Mouse (Mus musculus) layer of hippocampus, adult 9-10 months (tissue): ENCODE results near the gene Cd82.

Experiments
- DNase-seq: peaks from one replicate; pipeline ENCODE4 v3.0.0; 2022; ENCODE audit warnings: low spot score

The Cd82 gene

GRCm38 (mm10) chr2:93462760-93463159, at the start of gene Cd82:
Gene Cd82 (minus strand): TSS chr2:93463140.
- no peak for DNase-seq

GRCm38 (mm10) chr2:93512130-93512529, 49.2 kb upstream of the Cd82 start:
- DNase-seq = no peak

GRCm38 (mm10) chr2:93510839-93511238, 47.9 kb upstream of the Cd82 start:
- DNase-seq = no peak

- DNase-seq = no peak
Measured at GRCm38 (mm10) chr2:93509777-93510750, 47.1 kb upstream of the Cd82 start.

- DNase-seq = no peak
Measured at GRCm38 (mm10) chr2:93505091-93505490, 42.2 kb upstream of the Cd82 start.

DNA sequence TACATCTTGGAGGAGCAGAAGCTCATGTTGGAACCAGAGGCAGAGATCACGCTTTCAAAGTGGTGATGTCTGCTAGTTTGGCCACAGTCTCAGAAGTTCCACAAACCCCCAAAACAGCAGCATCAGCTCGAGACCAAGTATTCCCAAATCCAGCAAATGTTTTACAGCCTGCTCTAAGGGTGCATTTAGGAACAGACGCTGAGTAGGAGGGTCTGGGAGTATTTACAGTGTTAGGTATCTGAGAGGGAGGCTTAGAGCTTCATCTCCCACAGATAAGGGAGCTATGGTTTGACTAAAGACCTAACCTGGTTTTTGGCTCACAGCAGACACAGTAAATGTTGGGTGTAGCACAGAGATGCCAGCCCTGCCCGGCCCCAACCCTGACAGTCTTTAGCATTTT, 40.4 kb upstream of the Cd82 start:
- DNase-seq = no peak

DNA sequence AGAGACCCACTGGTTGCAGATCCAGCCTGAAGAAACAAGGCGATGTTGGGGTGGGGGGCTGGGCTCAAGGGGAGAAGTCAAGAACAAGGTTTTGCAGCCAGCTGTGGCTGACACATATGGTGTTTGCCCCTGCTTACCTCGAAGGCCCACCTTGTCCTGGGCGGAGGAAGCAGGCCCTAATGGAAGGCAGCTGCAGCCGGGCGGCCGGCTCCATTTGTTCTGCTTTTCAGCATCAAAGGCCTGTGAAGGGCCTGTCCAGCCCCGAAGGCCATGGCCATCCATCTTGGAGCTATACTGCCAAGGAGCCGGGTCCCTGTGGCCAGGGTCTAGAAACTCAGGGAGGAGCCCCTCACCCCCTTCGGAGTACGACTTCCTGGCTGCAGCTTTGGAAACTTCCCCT, 38.4 kb upstream of the Cd82 start:
- DNase-seq = no peak

GRCm38 (mm10) chr2:93497221-93497620, 34.3 kb upstream of the Cd82 start:
- DNase-seq = no peak

DNA sequence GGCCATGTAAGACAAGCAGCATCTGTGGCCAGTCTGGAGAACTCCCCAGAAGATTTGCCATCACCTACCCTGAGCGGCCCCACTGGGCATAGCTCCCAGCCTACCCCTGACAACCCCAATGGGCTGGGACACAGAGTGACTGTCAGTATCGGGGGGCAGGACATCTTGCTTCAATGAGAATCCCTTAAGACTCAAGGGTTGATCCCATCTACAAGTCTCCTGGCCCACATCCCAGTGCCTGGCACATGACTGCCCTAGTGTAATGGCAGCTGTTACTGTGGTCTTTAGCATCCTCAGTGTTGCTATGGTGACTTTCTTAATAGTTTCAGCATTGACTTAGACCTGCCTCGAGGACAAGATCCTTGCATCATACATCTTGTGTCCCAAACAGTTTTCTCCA, 32.2 kb upstream of the Cd82 start:
- no peak for DNase-seq

DNA sequence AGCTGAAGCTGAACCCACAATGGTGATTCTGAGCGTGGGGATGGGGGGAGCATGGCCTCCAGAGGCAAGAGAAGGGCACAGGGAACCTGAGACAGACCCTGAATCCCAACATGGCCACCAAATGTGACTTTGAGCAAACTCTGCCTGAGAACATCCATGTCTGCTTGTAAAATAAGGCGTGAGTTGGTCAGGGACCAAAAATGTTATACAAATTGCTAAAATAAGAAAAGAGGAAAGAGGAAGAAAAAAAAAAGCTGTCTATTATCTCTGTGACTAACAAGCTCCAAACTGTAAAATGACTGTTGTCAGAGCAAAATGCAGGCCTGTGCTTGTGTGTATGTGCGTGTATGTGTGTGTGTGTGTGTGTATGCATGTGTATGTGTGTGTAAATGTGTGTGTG, 30.6 kb upstream of the Cd82 start:
- no peak for DNase-seq

DNA sequence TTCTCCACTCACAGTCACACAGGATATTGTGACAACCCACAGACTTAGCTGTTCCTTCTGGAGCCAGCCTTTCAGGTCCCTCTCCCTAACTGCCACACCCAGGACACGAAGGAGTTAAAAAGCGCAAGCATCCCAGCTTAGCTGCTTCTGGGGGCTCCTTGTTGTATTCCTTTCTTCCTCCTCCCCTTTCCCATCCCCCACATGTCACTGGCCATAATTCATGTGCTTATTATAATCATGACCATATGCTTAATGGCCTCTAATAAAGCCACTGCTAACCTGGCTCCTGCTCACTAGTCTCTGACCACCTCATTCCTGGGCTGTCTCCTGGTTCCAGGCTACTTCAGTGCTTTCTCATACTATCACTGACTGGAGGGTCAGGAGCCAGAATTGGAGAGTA, 27.6 kb upstream of the Cd82 start:
- no peak for DNase-seq

DNA sequence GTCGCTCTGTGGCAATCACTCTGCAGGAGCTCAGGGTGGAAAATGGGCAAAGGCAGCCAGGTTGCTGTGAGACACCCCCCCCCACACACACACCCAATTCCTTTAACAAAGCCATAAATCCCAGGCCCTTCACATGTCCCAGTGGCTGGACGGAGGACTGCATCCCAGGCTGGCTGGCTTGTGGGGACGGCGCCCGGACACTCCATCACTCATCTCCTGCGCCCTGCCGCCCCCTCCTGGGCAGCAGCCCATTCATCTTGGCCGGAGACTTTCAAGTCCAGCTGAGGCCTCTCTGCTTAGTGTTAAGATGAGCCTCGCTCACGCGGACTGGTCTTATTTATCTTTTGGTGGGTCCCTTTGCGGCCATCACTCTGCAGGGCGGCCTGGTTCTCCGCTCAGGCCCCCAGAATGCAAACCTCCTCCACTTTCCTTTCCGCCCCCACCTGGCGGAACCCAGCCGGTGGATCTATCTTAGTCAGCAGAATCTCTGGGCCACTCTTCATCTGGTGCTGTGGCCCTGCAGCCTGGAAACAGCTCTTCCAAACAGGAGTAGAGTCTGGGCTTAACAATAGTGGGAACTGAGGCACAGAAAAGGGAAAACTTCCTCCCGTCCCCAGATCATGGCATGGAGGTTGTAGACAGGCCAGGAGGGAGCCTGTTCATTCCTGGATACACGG, 26.1 kb upstream of the Cd82 start:
- DNase-seq = no peak

DNA sequence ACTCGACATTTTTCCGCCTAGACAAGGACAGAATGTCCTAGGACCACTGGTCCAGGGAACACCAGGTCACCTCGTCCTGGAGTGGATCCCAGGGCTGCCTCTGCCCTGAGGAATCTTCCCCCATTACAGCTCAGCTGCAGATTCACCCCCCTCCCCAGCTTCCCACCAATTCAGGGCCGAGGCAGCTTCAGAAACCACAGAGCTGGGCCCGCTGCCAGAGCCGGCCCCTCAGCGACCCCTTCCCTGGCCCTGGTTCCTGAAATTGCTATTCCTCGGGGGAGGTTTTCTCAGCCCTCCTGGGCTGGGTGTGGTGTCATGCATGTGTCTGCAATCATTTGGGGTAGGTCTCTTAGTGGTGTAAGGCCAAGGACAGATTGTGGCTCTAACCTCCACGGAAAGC, 22.5 kb upstream of the Cd82 start:
- no peak for DNase-seq

DNA sequence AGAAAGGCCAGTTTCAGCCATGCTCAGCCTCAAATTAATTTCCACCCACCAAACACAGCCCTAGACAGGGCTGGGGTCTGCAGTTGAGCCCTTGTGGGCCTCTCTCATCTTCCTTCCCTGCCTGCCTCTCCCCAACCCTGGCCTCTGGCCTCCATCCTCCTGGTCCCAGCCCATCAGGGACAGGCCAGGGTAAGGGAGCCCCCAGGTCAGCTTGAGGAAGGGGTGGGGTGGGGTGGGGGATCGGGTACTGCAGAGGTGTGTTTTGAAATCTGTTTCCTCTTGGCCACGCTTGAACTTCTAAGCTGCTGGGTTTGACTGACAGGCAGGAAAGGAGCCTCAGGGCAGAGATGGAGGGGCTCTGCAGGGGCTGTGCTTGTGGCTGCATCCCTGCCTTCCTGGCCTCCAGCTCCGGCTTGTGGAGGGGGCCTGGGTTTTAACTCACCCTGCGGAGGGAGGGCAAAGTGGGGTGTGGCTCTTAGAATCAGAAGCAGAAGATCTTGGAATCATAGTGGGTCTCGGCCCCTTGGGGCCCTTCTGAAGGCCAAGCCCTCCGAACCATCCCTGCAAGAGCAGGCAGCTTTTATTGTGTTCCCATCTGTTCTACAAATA, 19.2 kb upstream of the Cd82 start:
- DNase-seq = no peak

DNA sequence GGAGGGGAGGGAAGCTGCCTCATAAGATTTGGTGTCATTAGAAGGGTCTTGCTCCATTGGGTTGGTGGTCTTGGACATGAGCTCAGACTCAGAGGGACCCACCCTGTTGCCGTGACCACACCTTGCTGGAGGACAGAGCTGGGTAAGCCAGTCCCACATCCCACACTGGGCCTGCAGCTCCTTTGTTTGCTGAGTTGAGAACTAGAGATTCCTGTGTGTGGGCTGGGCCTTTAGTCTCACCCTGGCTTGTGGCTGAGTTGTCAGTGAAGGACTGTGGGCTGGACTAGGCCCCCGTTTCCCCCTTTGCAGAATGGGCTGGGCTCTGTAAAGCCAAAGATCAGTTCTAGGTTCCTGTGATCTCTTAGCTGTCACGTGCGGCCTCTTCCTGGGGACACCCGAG, 15.8 kb upstream of the Cd82 start:
- no peak for DNase-seq

- DNase-seq = no peak
Measured at GRCm38 (mm10) chr2:93477519-93477918, 14.6 kb upstream of the Cd82 start.

DNA sequence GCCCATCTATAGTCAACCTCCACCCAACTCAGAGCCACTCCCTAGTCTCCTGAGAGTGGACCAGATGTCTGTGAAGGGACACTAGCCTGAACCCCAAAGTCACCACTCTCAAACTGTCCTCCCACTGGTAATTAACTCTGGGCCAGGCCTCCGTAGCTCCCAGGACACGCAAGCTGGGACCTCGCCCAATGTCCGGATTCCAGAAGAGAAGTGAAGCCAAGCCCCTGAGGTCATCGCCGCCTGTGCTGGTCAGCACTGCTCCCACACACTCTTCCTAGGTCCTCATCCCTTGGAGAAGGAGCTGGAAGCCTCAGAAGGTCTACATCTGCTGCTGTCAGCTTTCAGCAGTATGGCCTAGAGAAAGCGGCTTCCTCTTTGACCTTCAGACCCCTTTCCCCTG, 13.5 kb upstream of the Cd82 start:
- DNase-seq = no peak

GRCm38 (mm10) chr2:93475040-93475439, 12.1 kb upstream of the Cd82 start:
- peak; percentile 93 for DNase-seq

GRCm38 (mm10) chr2:93473915-93474314, 11.0 kb upstream of the Cd82 start:
- no peak for DNase-seq

- peak; percentile 87 for DNase-seq
Measured at GRCm38 (mm10) chr2:93470849-93471576, 8.1 kb upstream of the Cd82 start.

GRCm38 (mm10) chr2:93470127-93470526, 7.2 kb upstream of the Cd82 start:
- no peak for DNase-seq

- DNase-seq = no peak
Measured at GRCm38 (mm10) chr2:93469118-93469517, 6.2 kb upstream of the Cd82 start.
